Mouse (Mus musculus) bone marrow, adult 2 months (tissue): Measurements from ENCODE around the gene Soat1.

Experiments used
- CTCF ChIP-seq: fragments of 200-500 bp; IDR thresholded peaks from 2 replicates; pipeline ENCODE4 v1.5.1; 2011; ENCODE audit warnings: low read length, control low read depth; ENCODE audit not compliant: control insufficient read depth, insufficient read depth
- POLR2A ChIP-seq: fragments of 200-500 bp; IDR thresholded peaks from 2 replicates; pipeline ENCODE4 v1.6.1; 2011; ENCODE audit warnings: low read depth, mild to moderate bottlenecking, control low read depth, low read length, borderline replicate concordance; ENCODE audit not compliant: control insufficient read depth

- TF ChIP-seq CTCF (no peak), POLR2A (no peak)
These were observed 1.1 kb downstream of the Soat1 start for GRCm38 (mm10) chr1:156473003-156473402.
